ENCODE assay signal across 13 mouse cellular contexts in the genomic region with DNA sequence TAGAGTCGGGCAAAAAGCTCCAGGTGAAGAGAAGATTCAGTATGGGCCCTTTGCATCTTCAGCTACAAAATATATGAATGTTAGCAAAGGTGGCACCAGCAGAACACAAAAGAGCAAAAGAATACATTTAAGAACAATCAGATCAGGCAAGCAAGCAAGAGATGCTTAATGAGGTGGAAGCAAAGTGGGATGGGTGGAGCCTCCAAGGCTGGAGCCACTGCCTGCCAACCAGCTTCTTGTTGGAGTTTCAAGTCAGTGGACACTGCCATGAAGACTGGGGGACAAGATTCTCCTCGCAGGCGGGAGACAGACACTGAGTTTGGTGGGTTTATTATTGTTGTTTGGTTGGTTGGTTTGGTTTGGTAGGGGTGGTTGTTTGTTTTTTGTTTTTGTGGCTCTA.
"Had no signal": no experiment of that assay in that cellular context is flagged by ENCODE, and none has a peak within 500 bp of the region (broad histone marks: within the 10 kb centered on the region; RNA-seq: fewer than 3 reads in every experiment).

No protein-coding gene starts in this region.

- H3K27ac ChIP-seq: liver, embryonic 14.5 days had no signal

- H3K9ac ChIP-seq: liver, embryonic 14.5 days; lung, embryonic 14.5 days had no signal

- H3K4me2 ChIP-seq: lung, embryonic 14.5 days; midbrain, embryonic 11.5 days had no signal

- ATAC-seq: intestine, embryonic 16.5 days; midbrain, embryonic 16.5 days had no signal

- DNase-seq: kidney, adult 8-10 months; kidney, postnatal 25 days; lung, embryonic 14.5 days; lung, postnatal 10 days; lung, postnatal 4 days; right cerebral cortex, postnatal 4 days; spleen, adult 18-20 months; thymus, adult 2 months; thymus, postnatal 25 days had no signal
